Mouse (Mus musculus): ENCODE results near the gene Tst.

DNA sequence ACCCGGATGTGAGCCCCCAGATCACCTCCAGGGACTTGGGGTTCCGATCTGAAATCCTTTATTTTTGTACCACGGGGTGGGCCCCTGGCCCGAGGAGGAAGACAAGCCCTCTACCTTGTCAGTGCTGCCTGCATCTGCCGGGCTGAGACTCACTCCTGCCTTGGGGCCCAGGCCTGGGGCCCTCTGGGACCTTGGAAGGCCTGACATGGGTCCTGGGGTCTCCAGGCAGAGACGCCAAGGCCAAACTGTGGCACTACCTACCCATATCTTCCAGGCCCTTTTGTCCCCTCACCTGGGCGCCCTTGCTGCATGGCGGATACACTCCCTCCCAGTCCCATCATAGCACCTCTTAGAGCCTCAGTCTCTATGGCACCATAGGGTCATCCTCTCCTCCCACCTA is 32.8 kb upstream of the Tst start:
- TF ChIP-seq POLR2A (IDR thresholded peaks at IDR 0.05; ENCODE audit: insufficient read depth, low read depth, low read length) (no peak), CTCF (IDR thresholded peaks at IDR 0.05; ENCODE audit: insufficient read depth, low read depth, low read length) (no peak)
